Mouse (Mus musculus): ENCODE measurements at regions not wholly inside any gene's neighbourhood (a gene's known extent, or its start where the extent isn't known, plus 50 kb on each side); places are given as distances from the start of the nearest gene placed in this dataset.

DNA sequence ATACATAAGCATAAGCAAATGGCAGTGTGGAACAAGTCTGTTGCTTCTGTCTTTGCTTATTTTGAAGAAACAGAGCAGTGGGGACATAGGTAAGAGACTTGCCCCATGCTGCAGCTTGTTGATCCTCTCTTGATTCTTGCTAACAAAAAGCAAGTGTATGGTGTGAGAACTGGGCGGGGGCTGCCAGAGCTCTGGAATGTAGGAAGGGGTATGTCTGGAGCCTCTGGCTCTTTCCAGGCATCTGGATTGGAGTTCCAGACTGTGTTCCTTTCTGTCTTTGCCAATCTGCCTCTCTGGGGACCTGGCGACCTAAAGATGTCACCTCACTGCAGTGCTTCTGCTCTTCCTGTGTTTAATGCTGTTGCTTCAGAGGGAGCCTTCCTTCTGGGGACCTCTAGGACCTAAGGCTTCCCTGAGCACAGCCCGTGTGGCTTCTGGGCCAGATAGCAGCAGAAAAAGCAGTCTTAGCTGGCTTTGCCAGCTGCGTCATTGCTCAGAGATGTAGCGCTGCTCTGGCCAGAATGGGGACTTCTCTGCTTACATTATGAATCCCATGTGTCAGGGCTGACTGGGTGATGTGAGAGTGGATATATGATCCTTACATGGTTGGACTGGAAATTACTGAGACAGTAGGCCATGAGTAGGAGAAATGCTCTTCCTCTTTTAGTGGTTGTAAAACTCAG, 138.1 kb upstream of the Slit3 start:
- ATAC-seq (replicated peaks; ENCODE audit: low FRiP score, low read depth): no peak
- H3K4me3 ChIP-seq (replicated peaks; ENCODE audit: low read depth, low read length): no peak overlapping the region

DNA sequence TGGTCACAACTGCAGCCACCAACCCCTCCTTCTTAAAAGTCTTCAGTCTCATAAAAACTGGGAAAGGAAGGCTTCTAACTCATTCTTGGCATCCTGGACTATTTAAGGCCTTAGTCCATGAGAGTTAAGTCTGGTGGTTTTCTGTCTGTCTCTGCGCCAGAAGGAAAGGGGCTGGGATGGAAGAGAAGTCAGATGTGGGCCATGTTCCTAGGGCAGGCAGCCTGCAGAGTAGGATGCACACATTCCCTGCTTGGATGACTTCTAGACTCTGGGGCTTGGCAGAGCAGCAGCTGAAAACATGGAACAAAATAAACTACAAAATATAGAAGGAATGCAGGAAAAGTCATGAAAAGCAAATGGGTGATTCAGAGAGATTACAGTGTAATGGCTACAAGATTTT, 140.8 kb upstream of the Slit3 start:
- ATAC-seq (replicated peaks; ENCODE audit: low FRiP score, low read depth) (no peak), DNase-seq (ENCODE audit: low spot score) (no peak)
- Histone ChIP-seq H3K27ac (no peak overlapping the region), H3K4me3 (replicated peaks; ENCODE audit: low read depth, low read length) (no peak overlapping the region), H3K4me1 (replicated peaks; ENCODE audit: insufficient read depth, low read length) (no peaks in the 10 kb centered on the region), H3K36me3 (ENCODE audit: insufficient read depth, low read length) (no peaks in the 10 kb centered on the region), H3K9ac (ENCODE audit: low read depth, low read length) (no peak overlapping the region), H3K27me3 (ENCODE audit: insufficient read depth, low read length) (no peaks in the 10 kb centered on the region), H3K4me2 (ENCODE audit: low read length) (no peak overlapping the region), H3K9me3 (replicated peaks; ENCODE audit: low read length) (no peaks in the 10 kb centered on the region)
- TF ChIP-seq CTCF (IDR thresholded peaks at IDR 0.05; ENCODE audit: low read depth): no peak
- 70% methylated on average over 1 of the region's 1 CpGs for WGBS

More for the DNA sequence above, 138.1 kb upstream of the Slit3 start:
- Histone ChIP-seq H3K27ac (no peak overlapping the region), H3K27me3 (ENCODE audit: insufficient read depth, low read length) (no peaks in the 10 kb centered on the region), H3K36me3 (ENCODE audit: insufficient read depth, low read length) (no peaks in the 10 kb centered on the region), H3K4me1 (replicated peaks; ENCODE audit: insufficient read depth, low read length) (no peaks in the 10 kb centered on the region), H3K9ac (ENCODE audit: low read depth, low read length) (no peak overlapping the region), H3K4me2 (ENCODE audit: low read length) (no peak overlapping the region), H3K9me3 (replicated peaks; ENCODE audit: low read length) (no peaks in the 10 kb centered on the region)
- WGBS: 57% methylated on average over 5 of the region's 5 CpGs
- DNase-seq (ENCODE audit: low spot score): no peak
- TF ChIP-seq CTCF (IDR thresholded peaks at IDR 0.05; ENCODE audit: low read depth): no peak

DNA sequence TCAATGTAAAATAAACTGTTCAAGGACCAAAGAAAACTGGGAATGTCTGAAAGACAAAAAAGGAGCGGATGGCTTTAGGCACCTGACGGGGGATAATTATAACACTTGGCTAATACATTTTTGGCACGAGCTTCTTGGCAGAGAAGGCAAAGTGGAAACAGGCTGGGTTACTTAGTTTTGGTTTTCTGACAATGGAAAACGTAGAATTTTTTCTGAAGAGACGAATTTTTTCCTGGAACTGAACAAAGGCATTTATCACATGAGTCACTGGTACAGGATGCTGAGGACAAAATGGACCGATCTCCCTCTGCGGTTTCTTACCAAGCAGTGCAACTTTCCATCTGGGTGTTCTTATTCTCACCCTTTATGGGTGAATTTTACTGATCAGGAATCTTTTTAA, 143.2 kb upstream of the Slit3 start:
- peak; percentile 44 for DNase-seq (ENCODE audit: low spot score)

DNA sequence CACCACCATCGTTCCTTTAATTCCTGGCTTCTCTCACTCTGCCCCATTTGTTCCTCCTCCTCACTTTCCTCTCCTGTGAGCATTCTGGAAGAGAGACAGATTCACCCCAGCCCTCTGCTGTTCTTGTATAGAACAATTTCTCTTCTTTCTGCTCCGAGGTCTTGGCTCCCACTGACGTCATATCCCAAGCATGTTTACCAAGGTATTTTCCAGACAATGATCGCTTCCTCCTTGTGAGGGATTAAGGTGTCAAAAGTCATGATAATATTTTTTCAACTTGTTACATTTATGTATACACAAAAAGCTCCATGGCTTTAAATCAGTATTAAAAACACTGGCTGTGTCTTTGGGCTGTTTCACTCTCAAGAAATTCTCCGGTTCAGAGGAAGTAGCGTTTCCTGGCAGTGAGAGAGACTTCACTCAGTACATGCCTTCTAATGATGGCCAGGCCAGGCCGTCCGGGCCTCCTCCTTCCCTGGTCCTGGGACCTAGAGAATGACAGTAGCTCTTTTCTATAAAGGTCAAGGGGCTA, 142.4 kb upstream of the Spdl1 start:
- Histone ChIP-seq H3K9ac (ENCODE audit: low read depth, low read length) (no peak overlapping the region), H3K4me3 (replicated peaks; ENCODE audit: low read depth, low read length) (no peak overlapping the region), H3K27me3 (ENCODE audit: insufficient read depth, low read length) (no peaks in the 10 kb centered on the region), H3K4me2 (ENCODE audit: low read length) (no peak overlapping the region), H3K27ac (no peak overlapping the region), H3K4me1 (replicated peaks; ENCODE audit: insufficient read depth, low read length) (no peaks in the 10 kb centered on the region), H3K9me3 (replicated peaks; ENCODE audit: low read length) (no peaks in the 10 kb centered on the region), H3K36me3 (ENCODE audit: insufficient read depth, low read length) (no peaks in the 10 kb centered on the region)
- peak; percentile 54 for DNase-seq (ENCODE audit: low spot score)
- 46% methylated on average over 8 of the region's 8 CpGs for WGBS
- no peak for ATAC-seq (replicated peaks; ENCODE audit: low FRiP score, low read depth)
- no peak for TF ChIP-seq CTCF (IDR thresholded peaks at IDR 0.05; ENCODE audit: low read depth)

More for the DNA sequence above, 143.2 kb upstream of the Slit3 start:
- no peaks in the 10 kb centered on the region for H3K27me3 ChIP-seq (ENCODE audit: insufficient read depth, low read length)
- no peaks in the 10 kb centered on the region for H3K9me3 ChIP-seq (replicated peaks; ENCODE audit: low read length)
- TF ChIP-seq CTCF (IDR thresholded peaks at IDR 0.05; ENCODE audit: low read depth): no peak
- no peak overlapping the region for H3K27ac ChIP-seq
- H3K36me3 ChIP-seq (ENCODE audit: insufficient read depth, low read length): no peaks in the 10 kb centered on the region
- H3K4me1 ChIP-seq (replicated peaks; ENCODE audit: insufficient read depth, low read length): no peaks in the 10 kb centered on the region
- 72% methylated on average over 7 of the region's 7 CpGs for WGBS
- no peak for ATAC-seq (replicated peaks; ENCODE audit: low FRiP score, low read depth)
- H3K4me2 ChIP-seq (ENCODE audit: low read length): no peak overlapping the region
- no peak overlapping the region for H3K9ac ChIP-seq (ENCODE audit: low read depth, low read length)
- no peak overlapping the region for H3K4me3 ChIP-seq (replicated peaks; ENCODE audit: low read depth, low read length)

DNA sequence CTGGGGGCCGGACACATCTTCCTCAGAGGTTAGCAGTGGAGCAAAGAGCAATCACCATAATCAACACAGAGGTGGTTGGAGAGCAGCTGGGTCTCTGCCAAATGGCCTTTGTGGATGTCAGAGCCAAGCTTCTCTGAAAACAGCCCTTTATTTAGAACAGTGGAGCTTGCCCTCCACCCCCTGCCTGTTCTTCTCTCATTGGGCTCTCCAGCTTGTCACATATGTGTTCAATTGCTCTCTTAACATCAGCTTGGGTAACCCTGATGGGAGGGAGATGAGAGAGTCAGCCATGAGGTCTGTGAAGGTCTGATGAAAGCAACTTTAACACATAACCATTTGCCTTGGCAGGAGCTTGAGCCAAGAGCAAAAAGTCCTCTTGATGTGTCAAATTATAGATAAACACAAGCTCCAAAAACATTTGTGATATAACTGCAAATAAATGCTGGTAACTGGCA, 140.1 kb upstream of the Spdl1 start:
- Histone ChIP-seq H3K27me3 (ENCODE audit: insufficient read depth, low read length) (no peaks in the 10 kb centered on the region), H3K4me1 (replicated peaks; ENCODE audit: insufficient read depth, low read length) (no peaks in the 10 kb centered on the region), H3K9ac (ENCODE audit: low read depth, low read length) (no peak overlapping the region), H3K9me3 (replicated peaks; ENCODE audit: low read length) (no peaks in the 10 kb centered on the region), H3K4me2 (ENCODE audit: low read length) (no peak overlapping the region), H3K36me3 (ENCODE audit: insufficient read depth, low read length) (no peaks in the 10 kb centered on the region), H3K4me3 (replicated peaks; ENCODE audit: low read depth, low read length) (no peak overlapping the region), H3K27ac (no peak overlapping the region)
- 20% methylated on average over 1 of the region's 1 CpGs for WGBS
- TF ChIP-seq CTCF (IDR thresholded peaks at IDR 0.05; ENCODE audit: low read depth): no peak
- ATAC-seq (replicated peaks; ENCODE audit: low FRiP score, low read depth): no peak
- DNase-seq (ENCODE audit: low spot score): no peak

DNA sequence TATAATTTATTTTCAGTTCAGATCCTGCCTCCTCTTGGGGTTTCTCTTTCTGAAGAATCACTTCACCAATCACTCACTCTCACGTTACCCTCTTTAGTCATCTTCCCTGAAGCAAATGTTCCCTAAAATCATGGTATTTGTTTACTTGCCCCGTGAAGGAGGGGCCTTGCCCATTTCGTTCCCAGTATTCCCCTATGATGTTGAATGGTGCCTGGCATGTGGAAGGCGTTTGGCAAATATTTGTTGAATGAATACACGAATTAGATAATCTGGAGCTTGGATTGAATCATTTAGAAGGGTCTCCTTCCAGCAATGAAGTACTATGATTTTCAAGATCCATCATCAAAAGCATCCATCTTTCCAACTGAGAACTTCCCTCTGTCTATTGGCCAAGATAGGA, 139.6 kb upstream of the Spdl1 start:
- Histone ChIP-seq H3K27ac (no peak overlapping the region), H3K27me3 (ENCODE audit: insufficient read depth, low read length) (no peaks in the 10 kb centered on the region)
- ATAC-seq (replicated peaks; ENCODE audit: low FRiP score, low read depth): no peak

More for the DNA sequence above, 139.6 kb upstream of the Spdl1 start:
- WGBS: 47% methylated on average over 5 of the region's 5 CpGs
- Histone ChIP-seq H3K4me2 (ENCODE audit: low read length) (no peak overlapping the region), H3K4me3 (replicated peaks; ENCODE audit: low read depth, low read length) (no peak overlapping the region), H3K36me3 (ENCODE audit: insufficient read depth, low read length) (no peaks in the 10 kb centered on the region), H3K9ac (ENCODE audit: low read depth, low read length) (no peak overlapping the region), H3K4me1 (replicated peaks; ENCODE audit: insufficient read depth, low read length) (no peaks in the 10 kb centered on the region), H3K9me3 (replicated peaks; ENCODE audit: low read length) (no peaks in the 10 kb centered on the region)
- no peak for TF ChIP-seq CTCF (IDR thresholded peaks at IDR 0.05; ENCODE audit: low read depth)
- DNase-seq (ENCODE audit: low spot score): no peak
